In genomic region chr2:158696451-158696850, GRCm38 (mm10) we compare ENCODE assay signal across 17 mouse cellular contexts. TPM values are rescaled to one million over a fixed set of nuclear protein-coding genes. Genes with fewer than 3 reads are reported as not detected.
DNase-seq lines count a peak whose midpoint lies in the region; ATAC-seq and TF ChIP-seq lines count a peak whose summit lies in the region.
"Had no signal": no experiment of that assay in that cellular context is flagged by ENCODE, and none has a peak within 500 bp of the region (broad histone marks: within the 10 kb centered on the region; RNA-seq: fewer than 3 reads in every experiment).

No protein-coding gene starts in this region.

- H3K27ac ChIP-seq in lung, embryonic 16.5 days (ENCODE audit: low read length): no peak overlapping the region
- H3K27ac ChIP-seq: forebrain, embryonic 13.5 days; heart, embryonic 13.5 days; hindbrain, embryonic 13.5 days; hindbrain, postnatal 0 days had no signal

- intact Hi-C loops in heart, postnatal 36 days (cut with DNase I): no loop called here

- no peak overlapping the region for H3K9ac ChIP-seq in lung, embryonic 16.5 days (ENCODE audit: low read length)
- H3K9ac ChIP-seq: forebrain, embryonic 13.5 days; forebrain, postnatal 0 days; heart, embryonic 13.5 days; hindbrain, embryonic 13.5 days had no signal

- peak; percentile 67 for ATAC-seq in lung, embryonic 16.5 days (ENCODE audit: low read depth)
- ATAC-seq: forebrain, embryonic 13.5 days; forebrain, postnatal 0 days; hindbrain, postnatal 0 days had no signal

- 75% methylated on average over 6 of the region's 6 CpGs for WGBS in lung, embryonic 16.5 days
- WGBS in lung, adult 2 months: 59% methylated on average over 6 of the region's 6 CpGs

- H3K4me3 ChIP-seq in lung, embryonic 16.5 days (ENCODE audit: low read length): no peak overlapping the region
- H3K4me3 ChIP-seq in lung, adult 2 months (replicated peaks; ENCODE audit: extremely low read depth, low read depth, low read length): no peak overlapping the region
- H3K4me3 ChIP-seq: embryonic facial prominence, embryonic 10.5 days; forebrain, embryonic 13.5 days; heart, embryonic 13.5 days; hindbrain, embryonic 13.5 days had no signal

- DNase-seq in heart, adult 8-10 months (ENCODE audit: low spot score): peak; percentile 42
- no peak for DNase-seq in heart, postnatal 36 days
- DNase-seq in lung, adult 2 months: no peak
- peak; percentile 55 for DNase-seq in lung, postnatal 25 days (ENCODE audit: low spot score)
- no peak for DNase-seq in layer of hippocampus, adult 8-10 months (ENCODE audit: low spot score in 2 of 2)
- DNase-seq: adrenal gland, adult 2 months; adrenal gland, postnatal 25 days; cerebellum, adult 2 months; cerebellum, postnatal 10 days; forebrain, postnatal 0 days; gastrocnemius, postnatal 25 days had no signal

- H3K36me3 ChIP-seq in lung, embryonic 16.5 days (ENCODE audit: control insufficient read depth, insufficient read depth, low read length): no peaks in the 10 kb centered on the region
- H3K36me3 ChIP-seq: embryonic facial prominence, embryonic 10.5 days; heart, embryonic 13.5 days; hindbrain, embryonic 13.5 days had no signal

- H3K9me3 ChIP-seq in lung, embryonic 16.5 days (ENCODE audit: control insufficient read depth, low read length): no peaks in the 10 kb centered on the region
- H3K9me3 ChIP-seq: embryonic facial prominence, embryonic 10.5 days; forebrain, embryonic 13.5 days; heart, embryonic 13.5 days; hindbrain, embryonic 13.5 days had no signal

- TF ChIP-seq CTCF in lung, adult 2 months (IDR thresholded peaks at IDR 0.05; ENCODE audit: insufficient read depth, low read length): no peak

- H3K4me1 ChIP-seq in lung, embryonic 16.5 days (replicated peaks; ENCODE audit: control insufficient read depth, insufficient read depth, low read length): peaks cover 9% of the 10 kb centered on the region
- peaks cover 27% of the 10 kb centered on the region for H3K4me1 ChIP-seq in lung, adult 2 months (ENCODE audit: control insufficient read depth, insufficient read depth, low read length)
- H3K4me1 ChIP-seq: forebrain, embryonic 13.5 days; heart, embryonic 13.5 days; hindbrain, embryonic 13.5 days had no signal

- H3K27me3 ChIP-seq in lung, embryonic 16.5 days (ENCODE audit: control insufficient read depth, insufficient read depth, low read depth, low read length): no peaks in the 10 kb centered on the region
- H3K27me3 ChIP-seq: forebrain, embryonic 13.5 days; heart, embryonic 13.5 days; hindbrain, embryonic 13.5 days had no signal

- no peak overlapping the region for H3K4me2 ChIP-seq in lung, embryonic 16.5 days (ENCODE audit: low read depth, low read length)
- H3K4me2 ChIP-seq: forebrain, embryonic 13.5 days; heart, embryonic 13.5 days; hindbrain, embryonic 13.5 days had no signal

- TF ChIP-seq POLR2A in lung, adult 2 months (IDR thresholded peaks at IDR 0.05; ENCODE audit: borderline replicate concordance, extremely low read depth, low read depth, low read length): no peak

RNA-seq across cellular contexts. Expression of gene Ppp1r16b, which starts 31.3 kb away (rescaled TPM):
- total RNA-seq in heart, adult 8-10 months (2022): 10 to 100 TPM in 2 of 4 experiments, 1 to 10 TPM in 2; 7.8 to 12.3 (median 10.1) TPM
- total RNA-seq in heart, postnatal 36 days (2021): 10 to 100 TPM; 11.3 to 13.4 TPM
- 22.5 and 24.4 TPM in 2 replicates for polyA plus RNA-seq in lung, embryonic 16.5 days (2015; fragmentation: Nextera tagmentation; extraction: Ambion mirVana)
- 31.6 and 43.5 TPM in 2 replicates for polyA plus RNA-seq in lung, adult 2 months (2012; rRNA removed)
- total RNA-seq in layer of hippocampus, adult 8-10 months (2022): 100 to 1,000 TPM; 118 to 142 (median 128) TPM

Comparison
In these comparisons a context has a peak if more than half of its experiments do, and no peak if none do; other contexts are left out.
1. DNase-seq: peak in heart, adult 8-10 months (single experiment) and lung, postnatal 25 days (single experiment); none in heart, postnatal 36 days (0 of 2), lung, adult 2 months (single experiment) and layer of hippocampus, adult 8-10 months (0 of 2).
2. RNA of gene Ppp1r16b, which starts 31.3 kb away (total RNA-seq): 118 to 142 TPM in layer of hippocampus, adult 8-10 months; 11.3 to 13.4 TPM in heart, postnatal 36 days and 7.8 to 12.3 TPM in heart, adult 8-10 months; every median in the first group is over 4 times any median in the second.